Mouse (Mus musculus) yolk sac, embryonic 10.5 days (tissue): Measurements from ENCODE around the gene Mars.
A peak's percentile ranks its signal among the peaks of the same experiment; 100 is the strongest.

Source experiments
- DNase-seq: peaks from one replicate; pipeline ENCODE4 v3.0.0-alpha.2; 2017; ENCODE audit warnings: low spot score

Gene Mars

DNA sequence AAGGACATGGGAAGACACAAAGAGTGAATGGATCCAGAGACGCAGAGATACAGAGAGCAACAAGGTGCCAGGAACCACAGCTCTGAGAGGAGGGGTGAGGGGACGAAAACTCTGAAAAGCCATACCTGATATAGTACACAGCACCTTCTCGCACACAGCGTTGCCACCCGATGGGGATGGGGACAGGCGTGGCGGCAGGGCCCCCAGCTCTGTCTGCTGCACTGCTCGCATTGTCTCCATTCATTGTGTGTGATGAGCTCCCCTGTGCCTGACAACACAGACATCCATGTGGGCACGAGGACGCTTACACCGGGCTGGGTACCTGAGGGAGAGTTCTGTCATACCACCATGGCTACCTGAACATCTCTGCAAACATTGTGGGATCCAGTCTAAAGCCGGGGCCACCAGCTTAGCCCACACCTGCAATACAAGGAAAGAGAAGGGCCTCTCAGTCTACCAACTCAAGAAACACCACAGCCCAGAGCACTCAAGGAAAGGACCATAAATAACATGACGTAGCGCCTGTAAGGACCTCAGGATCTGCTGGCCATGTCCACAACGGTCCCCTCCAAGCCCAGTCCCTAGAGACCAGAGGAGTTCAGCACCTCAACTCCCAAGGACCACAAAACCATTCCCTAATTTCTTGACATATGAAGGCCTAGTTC lies 24.2 kb downstream of the Mars start:
- DNase-seq, result no peak

DNA sequence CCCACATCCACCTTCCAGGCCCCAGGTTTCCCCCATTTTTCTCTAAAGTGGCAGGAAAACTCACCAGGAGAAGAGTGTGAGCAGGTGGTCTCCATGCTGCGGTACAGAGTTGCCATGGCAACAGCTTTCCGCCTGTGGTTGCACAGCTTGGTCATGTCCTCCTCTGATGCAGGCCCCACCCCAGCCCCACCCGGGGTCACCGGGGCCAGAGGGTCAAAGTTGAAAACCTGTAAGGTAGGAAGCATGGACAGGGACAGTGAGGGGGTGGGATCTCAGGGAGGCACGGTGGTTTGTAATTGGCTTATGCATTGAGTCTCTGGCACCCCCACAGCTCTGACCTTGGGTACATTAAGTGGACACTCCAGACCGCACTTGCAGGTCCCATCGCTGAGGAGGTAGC lies 24.9 kb downstream of the Mars start:
- DNase-seq, result peak; percentile 84

DNA sequence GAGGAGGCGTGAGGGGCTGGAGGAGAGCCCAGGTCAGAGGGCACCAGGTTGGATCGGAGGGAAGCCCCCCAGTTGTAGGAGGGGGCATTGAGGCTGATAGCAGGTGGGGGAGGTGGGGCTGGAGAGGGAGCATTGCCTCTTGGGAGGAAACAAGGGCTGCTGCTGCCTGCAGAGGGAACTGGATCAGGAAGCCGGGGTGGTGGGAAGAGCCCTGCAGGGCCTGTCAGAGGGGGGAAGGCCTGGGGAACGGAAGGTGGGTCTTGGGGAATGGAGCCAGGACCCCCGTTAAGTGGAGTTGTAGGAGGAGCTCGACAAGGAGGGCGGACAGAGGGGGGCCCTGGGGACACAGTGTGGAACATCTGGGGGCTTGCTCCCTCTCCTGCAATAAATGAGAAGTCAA lies 25.4 kb downstream of the Mars start:
- DNase-seq, result no peak

DNA sequence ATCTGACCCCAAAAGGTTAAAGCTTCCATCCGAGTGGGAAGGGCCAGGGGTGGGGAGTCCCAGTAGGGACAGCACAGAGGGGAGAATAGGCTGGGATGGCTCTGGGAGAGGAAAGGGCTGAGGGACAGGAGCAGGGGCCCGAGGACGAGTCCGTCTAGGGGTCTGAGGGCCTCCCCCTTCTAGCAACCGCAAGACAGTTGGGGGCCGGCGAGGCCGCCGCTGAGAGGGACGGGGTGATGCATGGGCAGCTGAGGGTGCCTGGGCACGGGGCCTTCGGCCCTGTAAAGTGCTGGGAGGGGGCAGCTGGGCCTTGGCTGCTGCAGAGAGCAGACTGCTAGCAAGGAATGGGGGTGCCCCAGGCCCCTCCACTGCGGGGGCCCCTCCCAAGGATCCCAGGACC lies 25.9 kb downstream of the Mars start:
- DNase-seq, result no peak

DNA sequence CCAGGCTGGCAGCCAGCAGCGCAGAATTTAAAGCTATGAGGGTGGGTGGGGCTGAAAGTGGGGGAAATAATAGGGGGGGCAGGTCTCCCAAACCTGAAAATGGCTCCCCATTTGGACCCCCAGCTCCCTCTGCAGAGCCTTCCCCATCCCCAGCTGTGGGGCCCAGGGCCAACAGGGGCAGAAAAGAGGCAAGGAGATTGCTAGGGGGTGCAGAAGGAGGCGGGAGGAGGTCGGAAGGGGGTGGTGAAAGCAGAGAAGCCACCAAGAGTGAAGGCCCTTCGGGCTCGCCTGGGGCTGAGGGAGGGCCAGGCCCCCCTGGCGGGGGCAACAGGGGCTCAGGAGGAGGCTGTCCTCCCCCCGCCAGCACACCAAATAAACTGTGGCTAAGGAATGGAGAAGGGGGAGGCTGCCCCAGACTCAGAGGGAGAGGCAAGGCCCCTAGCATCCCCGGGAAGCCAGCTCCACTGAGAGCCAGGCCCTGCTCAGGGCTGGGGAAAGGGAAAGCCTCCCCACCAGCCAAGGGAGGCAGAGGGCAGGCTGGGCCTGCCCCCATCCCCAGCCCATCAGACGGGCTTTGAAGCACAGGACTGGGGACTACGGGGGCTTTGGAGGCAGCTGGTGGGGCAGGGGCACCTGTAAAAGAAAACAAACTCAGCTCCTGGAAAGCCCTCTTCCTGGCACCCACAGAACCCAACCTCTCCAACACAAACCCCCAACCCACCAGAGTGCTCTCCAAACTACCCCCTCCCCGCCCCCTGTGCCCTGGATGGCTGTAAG lies 26.7 kb downstream of the Mars start:
- DNase-seq, result no peak

DNA sequence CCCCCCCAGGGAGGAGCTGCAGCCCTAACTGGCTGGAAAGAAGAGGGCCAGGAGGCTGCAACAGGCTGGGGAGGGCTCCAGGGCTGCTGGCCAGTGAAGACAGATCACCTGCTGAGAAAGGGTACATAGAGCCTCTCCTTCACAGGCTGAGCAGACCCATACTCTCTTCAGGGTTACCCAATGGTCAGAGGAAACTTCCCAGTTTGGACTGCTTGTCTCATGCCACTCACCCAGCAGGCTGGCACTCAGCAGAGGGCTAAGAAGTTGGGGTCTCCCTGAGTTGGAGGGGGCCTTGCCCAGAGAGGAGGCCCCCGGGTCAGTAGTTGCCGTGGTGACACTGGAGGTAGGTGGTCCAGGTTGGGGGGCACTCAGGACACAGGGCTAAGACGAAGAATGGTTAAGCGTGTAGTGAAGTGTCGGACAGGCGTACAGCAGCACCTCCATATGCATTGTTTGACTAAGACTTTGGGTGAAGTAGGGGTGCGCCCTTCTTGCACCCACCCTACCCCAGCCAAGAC lies 27.4 kb downstream of the Mars start:
- no peak for DNase-seq

DNA sequence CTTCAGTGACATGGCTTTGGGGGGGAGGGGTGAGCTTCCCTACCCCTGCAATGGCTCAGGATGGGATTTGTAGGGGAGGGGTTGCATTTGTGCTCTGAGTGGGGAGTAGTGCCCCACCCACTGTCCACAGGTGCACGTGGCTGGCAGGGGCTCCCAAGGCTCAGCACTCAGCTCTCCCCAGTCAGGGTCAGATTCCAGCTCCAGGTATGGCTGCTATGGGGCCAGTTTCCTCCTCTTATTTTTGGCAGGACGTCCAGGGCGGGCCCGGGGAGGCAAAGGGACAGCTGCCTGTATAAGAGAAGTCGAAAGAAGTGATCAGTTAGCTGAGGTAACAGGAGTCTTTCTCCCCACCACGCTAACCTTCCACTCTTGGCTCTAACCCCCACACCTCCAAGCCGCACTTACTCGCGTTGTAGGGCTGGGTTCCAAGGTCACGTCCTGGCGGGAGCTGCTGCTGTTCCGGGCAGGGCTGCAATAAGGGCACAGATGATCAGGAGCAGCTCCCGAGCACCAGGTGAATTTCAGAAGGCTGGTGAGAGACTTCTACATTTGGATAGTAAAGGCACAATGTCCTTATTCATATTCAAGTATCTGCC lies 28.9 kb downstream of the Mars start:
- no peak for DNase-seq

DNA sequence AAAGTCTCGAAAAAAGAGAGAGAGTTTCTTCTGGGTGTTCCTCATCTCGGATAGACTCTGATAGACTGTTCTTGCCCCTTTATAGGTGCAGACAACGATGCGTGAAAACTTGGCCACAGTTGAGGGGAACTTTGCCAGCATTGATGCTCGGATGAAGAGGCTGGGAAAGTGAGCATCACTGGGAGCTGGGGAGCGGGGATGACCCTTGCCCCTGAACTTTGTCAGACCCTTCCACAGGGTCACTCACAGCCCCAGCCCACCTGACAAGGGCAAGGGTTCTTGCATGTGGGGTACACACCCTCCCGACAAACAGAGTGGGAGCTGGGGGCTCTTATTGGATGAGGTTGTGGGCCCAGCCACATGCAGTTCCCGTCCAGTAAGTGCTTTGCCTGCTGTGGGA lies 30.3 kb downstream of the Mars start:
- DNase-seq, result no peak

DNA sequence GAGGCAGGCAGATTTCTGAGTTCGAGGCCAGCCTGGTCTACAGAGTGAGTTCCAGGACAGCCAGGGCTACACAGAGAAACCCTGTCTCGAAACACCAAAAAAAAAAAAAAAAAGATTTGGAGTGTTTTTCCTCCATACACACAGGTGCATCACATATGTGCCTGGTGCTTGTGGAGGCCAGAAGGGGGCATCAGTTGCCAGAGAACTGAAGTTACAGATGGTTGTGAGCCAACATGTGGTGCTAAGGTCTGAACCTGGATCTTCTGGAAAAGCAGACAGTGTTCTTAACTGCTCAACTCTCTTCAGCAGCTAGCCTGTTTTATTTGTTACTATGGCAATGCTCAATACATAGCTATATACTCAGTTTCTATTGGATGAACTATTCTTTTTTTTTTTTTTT lies 31.9 kb downstream of the Mars start:
- DNase-seq, result no peak

DNA sequence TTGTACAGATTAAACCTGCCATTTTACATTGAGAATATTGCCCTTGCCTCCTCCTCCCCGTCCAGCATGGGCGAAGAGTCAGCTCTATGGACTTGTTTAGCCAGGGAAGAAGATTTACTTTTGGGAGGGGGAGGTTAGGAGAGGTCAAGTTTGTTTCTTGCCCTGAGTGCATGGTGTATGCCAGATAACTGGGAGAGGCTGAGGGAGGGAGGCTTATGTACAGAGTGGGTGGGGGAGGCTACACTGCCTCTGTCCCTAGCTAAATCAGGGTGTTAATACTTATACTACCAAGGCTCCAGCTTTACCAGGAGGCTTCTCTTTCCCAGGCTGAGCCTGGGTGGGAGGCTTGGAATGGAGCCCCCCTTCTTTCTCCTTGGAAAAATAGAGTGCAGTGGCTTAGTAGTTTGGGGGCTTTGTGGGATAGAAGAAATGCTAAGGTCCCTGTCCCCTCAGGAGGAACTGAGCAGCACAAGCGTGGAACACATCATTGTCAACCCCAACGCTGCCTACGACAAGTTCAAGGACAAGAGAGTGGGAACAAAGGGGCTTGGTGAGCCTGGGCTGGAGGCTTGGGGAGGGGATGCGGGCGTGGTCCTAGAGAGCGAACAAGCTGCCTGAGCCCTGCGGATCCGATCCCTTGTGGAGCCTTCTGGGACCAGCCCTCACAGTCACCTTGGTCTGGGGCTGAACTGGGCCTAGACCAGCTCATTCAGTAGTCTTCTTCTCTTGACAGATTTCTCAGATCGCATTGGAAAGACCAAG lies 37.1 kb downstream of the Mars start:
- DNase-seq, result peak; percentile 16

DNA sequence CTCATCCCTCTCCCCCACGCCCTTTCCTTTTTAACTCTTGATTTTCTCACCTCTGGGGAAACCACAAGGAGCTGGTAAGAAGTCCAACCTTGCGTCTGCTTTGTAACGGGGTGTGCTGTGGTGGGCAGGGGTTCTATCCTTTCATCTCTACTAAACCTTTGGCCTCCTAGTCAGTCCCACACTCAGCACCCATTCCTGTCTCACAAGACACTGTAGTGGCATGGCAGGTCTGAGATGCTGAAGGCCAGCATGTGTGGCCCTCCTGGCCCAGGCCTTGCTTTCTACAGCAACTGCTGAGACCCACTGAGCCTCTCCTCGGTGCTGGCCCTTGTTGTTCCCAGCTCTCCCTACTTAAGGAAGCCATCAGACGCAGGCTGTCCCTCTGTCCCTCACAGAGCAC lies 39.2 kb downstream of the Mars start:
- DNase-seq, result no peak

DNA sequence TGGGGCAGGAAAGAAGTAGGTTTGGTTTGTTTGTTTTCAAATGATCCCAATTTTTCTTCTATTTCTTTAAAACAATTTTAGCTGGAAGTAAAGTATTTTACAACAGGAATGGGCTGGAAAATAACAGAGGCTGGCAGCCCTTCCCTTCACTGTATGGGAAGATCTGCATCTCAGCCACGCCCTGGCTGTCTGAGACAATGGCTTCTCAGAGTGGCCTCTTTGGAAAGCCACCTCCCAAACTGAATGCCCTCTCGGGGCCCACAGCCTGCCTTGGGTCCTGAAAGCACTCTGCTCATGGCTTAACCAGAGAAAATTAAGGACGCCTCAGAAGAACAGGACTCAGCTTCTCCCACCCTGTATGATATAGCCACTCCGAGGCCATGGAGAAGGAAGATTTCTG lies 41.7 kb downstream of the Mars start:
- no peak for DNase-seq

DNA sequence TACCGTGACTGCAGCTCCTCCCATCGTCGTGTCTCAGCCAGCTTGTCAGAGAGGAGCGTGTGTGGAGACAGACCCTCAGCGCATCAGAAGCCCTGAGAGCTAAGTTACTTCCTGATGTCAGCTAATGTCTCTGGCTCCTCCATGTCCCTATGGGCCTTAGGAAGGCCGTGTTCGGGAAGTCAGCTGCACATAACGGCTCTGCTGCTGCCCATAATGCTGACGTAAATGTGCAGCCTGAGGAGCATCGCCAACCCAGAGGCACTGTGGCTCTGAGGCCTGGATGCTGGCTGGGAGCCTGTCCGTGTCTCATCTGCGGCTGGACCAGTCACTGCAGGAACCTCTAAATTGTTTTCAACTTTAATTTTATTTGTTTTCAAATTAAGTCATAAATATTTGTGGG lies 42.5 kb downstream of the Mars start:
- no peak for DNase-seq

DNA sequence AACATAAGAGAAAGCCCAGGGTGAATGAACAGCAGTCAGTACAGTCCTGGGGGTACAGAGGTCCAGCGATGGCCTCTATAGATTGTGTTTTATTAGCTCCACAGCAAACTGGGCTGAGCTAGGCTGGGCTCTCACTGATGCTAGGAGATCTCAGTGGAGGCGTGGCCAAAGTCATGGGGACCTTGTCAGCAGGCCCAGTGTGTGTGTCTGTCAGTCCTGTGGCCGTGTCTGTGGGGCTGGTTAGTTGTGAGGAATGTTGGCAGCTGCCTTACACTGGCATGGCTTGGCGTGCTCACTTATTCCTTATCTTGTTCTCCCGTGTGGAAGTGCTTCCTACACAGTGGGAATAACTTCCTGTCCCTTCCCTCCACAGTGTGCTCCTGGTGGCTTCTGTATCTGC lies 43.2 kb downstream of the Mars start:
- DNase-seq, result no peak

DNA sequence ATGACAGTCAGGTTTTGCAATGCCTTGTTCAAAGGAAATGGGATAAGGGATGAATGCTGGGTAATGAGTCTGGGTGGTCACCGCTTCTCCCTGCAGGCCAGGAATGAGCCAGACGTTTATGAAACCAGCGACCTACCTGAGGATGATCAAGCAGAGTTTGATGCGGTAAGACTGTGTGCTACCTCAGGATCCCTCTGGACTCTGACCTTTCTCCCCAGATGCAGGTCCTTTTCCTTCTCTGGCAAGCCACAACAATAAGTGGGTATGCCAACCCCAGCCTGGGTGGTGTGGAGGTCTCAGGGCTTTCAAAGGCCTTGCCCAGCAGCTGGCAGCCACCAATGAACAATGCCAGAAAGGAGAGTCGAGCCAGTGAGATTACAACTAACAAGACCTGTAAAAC lies 44.3 kb downstream of the Mars start:
- no peak for DNase-seq

DNA sequence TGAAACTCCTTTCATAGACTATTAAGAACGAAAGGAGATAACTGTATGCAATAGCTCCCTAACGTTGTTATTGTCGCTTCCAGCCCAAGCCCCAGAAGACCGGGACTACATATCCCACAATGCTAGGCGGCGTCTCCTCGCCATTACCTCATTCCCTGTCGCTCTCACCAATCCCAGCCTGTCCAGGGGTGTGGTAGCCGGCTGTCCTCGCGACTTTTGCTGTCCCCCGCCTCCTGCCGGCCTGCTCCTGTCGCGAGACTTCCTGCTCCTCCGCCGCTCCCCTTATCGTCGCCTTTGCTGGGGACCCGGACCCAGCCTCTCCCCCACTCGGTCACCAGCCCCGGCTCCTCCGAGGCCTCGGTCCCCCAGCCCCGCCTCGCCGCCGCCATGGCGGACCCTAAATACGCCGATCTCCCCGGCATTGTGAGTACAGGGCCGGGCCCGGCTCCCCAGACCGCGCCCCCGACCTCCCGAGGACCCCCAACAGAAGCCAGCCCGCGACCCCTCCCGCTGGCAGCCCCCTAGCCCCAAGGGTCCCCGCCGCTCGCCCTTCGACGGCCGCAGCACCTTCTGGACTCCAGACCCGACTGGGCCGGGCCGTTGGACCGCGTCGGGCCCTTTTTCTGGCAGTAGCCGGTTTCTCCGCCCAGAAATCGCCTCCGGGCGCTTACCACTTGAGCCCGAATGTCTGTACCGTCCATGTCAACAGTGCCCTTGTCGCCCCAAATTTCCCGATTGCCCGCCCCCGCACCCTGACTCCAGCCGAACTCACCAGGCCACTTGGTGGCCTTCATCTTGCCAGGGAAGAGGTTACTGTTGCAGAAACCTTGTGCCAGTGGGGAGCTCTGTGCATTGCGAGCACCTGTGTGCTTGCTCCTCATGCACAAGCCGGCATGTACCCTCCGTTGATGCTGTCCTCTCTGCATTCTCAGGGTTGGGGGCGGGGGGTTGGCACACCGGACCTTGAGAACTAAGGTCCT lies 45.2 kb downstream of the Mars start, which contains the start of gene Dctn2:
Dctn2 (plus strand) TSS at position 257 of the 980 bp plus-strand sequence.
- DNase-seq, result peak; percentile 97

DNA sequence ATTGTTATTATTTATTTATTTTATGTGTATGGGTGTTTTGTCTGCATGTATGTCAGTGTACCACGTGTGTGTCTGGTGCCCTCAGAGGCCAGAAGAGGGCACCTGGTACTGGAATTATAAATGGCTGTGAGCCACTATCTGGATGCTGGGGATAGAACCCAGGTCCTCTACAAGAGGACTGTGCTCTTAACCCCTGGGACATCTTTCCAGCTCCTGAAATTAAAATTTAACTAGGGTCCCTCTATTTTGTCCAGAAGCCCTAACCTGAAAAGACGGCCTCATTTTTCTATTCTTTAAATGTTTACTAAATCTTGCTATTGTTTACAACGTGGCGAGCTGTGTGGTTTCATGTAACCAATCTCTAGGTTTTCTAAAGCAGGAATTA lies 45.9 kb downstream of the Mars start:
- peak; percentile 10 for DNase-seq

DNA sequence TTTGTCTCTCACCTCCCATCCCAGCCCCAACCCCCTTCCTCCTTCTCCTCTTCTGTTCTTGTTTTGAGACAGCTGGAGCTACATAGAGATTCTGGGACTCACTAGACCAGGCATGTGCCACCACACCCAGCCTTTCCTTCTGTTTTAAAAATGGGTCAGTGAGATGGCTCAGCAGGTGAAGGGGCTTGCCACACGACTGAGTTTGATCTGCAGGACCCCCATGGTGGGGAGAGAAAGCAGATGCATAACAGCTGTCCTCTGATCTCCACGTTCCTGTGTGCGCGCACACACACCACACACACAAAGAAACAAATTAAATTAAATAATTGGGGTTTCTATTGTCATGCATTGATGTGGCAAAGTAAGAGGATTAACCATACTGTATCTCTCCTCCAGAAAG lies 46.6 kb downstream of the Mars start:
- DNase-seq, result no peak

DNA sequence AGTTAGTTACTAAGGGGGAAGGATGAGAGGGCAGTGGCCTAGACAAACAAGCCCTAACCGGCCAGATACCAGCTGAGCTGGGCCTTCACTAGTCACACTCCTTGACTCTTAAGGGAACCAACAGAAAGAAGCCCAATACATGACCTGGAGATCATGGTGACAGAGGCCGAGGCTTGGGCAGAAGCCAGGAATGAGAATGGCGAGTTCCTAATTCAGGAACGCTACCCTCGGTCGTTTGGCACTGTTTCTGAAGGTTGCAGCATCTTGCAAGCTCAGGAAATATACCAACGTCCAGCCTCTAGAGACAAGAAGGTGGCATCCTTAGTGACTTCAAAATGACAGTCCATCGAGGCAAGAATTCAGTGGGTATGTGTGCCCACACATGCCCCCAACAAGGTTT lies 47.2 kb downstream of the Mars start:
- DNase-seq, result no peak

DNA sequence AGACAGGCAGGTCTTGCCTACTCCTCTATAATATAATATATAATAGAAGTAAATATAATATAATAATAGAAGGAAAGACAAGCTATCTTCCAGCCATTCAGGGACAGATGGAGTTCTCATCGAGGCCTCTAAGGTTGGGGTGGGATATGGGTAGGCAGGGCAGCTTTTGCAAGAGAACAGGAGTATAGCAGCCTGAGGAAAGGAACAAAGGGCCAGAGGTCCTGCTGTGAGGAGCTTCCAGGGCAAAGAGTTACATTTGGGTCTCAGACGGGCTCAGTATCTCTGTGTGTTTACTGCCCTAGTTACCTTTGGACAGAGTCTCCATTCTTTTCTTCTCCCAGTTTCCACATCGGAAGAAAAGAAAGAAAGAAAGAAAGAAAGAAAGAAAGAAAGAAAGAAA lies 48.0 kb downstream of the Mars start:
- no peak for DNase-seq
